Mouse (Mus musculus): Measurements from ENCODE around the gene Safb2. TPM values are rescaled to one million over a fixed set of nuclear protein-coding genes. Genes with fewer than 3 reads are reported as not detected.
"Not testable (repeated sequence)": the region's sequence is repeated elsewhere in the genome, so short reads cannot be mapped to it uniquely, and the experiment has no call there.

Gene Safb2
- polyA plus RNA-seq (2012; ENCODE audit: insufficient read depth, insufficient read length, low replicate concordance, missing spikeins), result 339 TPM in 1 of 2 replicates, not detected in the other

GRCm38 (mm10) chr17:56584257-56585130 lies at the start of gene Safb2, which contains the start of gene Safb:
Gene Safb2 (minus strand): TSS chr17:56584585.
Gene Safb (plus strand): TSS chr17:56584825.
- no peak for TF ChIP-seq CTCF (IDR thresholded peaks at IDR 0.05; ENCODE audit: insufficient read depth, low read depth, low read length)
- peak; percentile 76 for TF ChIP-seq POLR2A (IDR thresholded peaks at IDR 0.05; ENCODE audit: insufficient read depth, low read depth, low read length)
- Histone ChIP-seq H3K4me1 (ENCODE audit: control insufficient read depth, insufficient read depth, low read length) (peaks cover 29% of the 10 kb centered on the region), H3K4me3 (ENCODE audit: insufficient read depth, low read depth, low read length) (peak within 1 kb of the TSS; percentile 89), H3K27ac (ENCODE audit: insufficient read depth, low read depth, low read length) (peak within 1 kb of the TSS; percentile 90)
- WGBS, result 1% methylated on average over 93 of the region's 101 CpGs

GRCm38 (mm10) chr17:56634023-56634422 lies 49.6 kb upstream of the Safb2 start:
- TF ChIP-seq CTCF (IDR thresholded peaks at IDR 0.05; ENCODE audit: insufficient read depth, low read depth, low read length) (no peak), POLR2A (IDR thresholded peaks at IDR 0.05; ENCODE audit: insufficient read depth, low read depth, low read length) (no peak)
- Histone ChIP-seq H3K4me1 (ENCODE audit: control insufficient read depth, insufficient read depth, low read length) (no peaks in the 10 kb centered on the region), H3K4me3 (ENCODE audit: insufficient read depth, low read depth, low read length) (no peak overlapping the region), H3K27ac (ENCODE audit: insufficient read depth, low read depth, low read length) (no peak overlapping the region)
- WGBS, result 89% methylated on average over 6 of the region's 6 CpGs

- H3K4me3 ChIP-seq (ENCODE audit: insufficient read depth, low read depth, low read length), result no peak overlapping the region
- peaks cover 10% of the 10 kb centered on the region for H3K4me1 ChIP-seq (ENCODE audit: control insufficient read depth, insufficient read depth, low read length)
- H3K27ac ChIP-seq (ENCODE audit: insufficient read depth, low read depth, low read length), result no peak overlapping the region
- no peak for TF ChIP-seq POLR2A (IDR thresholded peaks at IDR 0.05; ENCODE audit: insufficient read depth, low read depth, low read length)
- TF ChIP-seq CTCF (IDR thresholded peaks at IDR 0.05; ENCODE audit: insufficient read depth, low read depth, low read length), result no peak
- WGBS, result 55% methylated on average over 4 of the region's 4 CpGs
Observed at GRCm38 (mm10) chr17:56631807-56632206, 47.4 kb upstream of the Safb2 start.

GRCm38 (mm10) chr17:56629800-56630781 lies 45.7 kb upstream of the Safb2 start:
- not testable (repeated sequence) for H3K27ac ChIP-seq (ENCODE audit: insufficient read depth, low read depth, low read length); H3K4me3 ChIP-seq (ENCODE audit: insufficient read depth, low read depth, low read length)
- H3K4me1 ChIP-seq (ENCODE audit: control insufficient read depth, insufficient read depth, low read length), result peaks cover 12% of the 10 kb centered on the region
- 83% methylated on average over 27 of the region's 27 CpGs for WGBS

- 10% methylated on average over 26 of the region's 26 CpGs for WGBS
- Histone ChIP-seq H3K27ac (ENCODE audit: insufficient read depth, low read depth, low read length) (no peak within 1 kb of the TSS), H3K4me1 (ENCODE audit: control insufficient read depth, insufficient read depth, low read length) (peaks cover 12% of the 10 kb centered on the region), H3K4me3 (ENCODE audit: insufficient read depth, low read depth, low read length) (peak within 1 kb of the TSS; percentile 77)
- TF ChIP-seq CTCF (IDR thresholded peaks at IDR 0.05; ENCODE audit: insufficient read depth, low read depth, low read length) (no peak), POLR2A (IDR thresholded peaks at IDR 0.05; ENCODE audit: insufficient read depth, low read depth, low read length) (no peak)
Observed at GRCm38 (mm10) chr17:56627530-56628277, 43.3 kb upstream of the Safb2 start, which contains the start of gene Catsperd. Gene Catsperd (plus strand): TSS chr17:56628143.

DNA sequence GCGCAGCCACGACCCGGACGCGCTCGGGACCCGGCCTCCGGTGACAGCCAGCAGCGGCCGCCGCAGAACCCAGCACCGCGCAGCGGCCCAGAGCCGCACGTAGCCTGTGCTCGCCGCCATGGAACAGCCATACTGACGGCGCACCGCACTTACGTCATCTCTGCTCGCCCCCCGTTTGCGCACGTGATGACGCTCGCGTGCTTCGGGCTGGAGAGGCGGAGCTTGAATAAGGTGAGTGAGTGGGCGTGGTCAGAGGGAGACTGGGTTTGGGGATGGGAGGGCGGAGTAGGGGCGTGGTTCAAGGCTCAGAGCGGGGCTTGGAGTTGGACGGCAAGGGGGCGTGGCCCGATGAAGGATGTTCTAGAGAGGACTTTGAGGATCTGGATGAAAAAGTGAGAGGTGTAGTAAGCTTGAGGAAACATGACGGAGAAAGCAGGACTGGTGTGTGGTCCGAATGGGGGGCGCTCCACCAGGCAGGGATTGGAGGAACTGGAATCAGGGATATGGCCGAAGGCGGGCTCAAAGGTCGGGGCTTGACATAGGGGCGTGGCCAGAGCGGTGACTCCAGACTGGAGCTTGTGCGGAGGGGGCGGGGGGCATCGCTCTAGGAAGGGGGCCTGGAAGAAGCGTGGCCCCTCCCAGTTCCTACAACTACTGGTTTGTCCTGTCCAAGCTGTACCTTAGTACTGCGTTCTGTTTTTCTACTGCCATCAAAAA lies 42.5 kb upstream of the Safb2 start, which contains the start of gene Lonp1:
Lonp1 (minus strand) TSS at position 134 of the 717 bp plus-strand sequence.
- H3K4me1 ChIP-seq (ENCODE audit: control insufficient read depth, insufficient read depth, low read length), result peaks cover 12% of the 10 kb centered on the region
- TF ChIP-seq CTCF (IDR thresholded peaks at IDR 0.05; ENCODE audit: insufficient read depth, low read depth, low read length), result no peak
- peak; percentile 77 for TF ChIP-seq POLR2A (IDR thresholded peaks at IDR 0.05; ENCODE audit: insufficient read depth, low read depth, low read length)
- H3K27ac ChIP-seq (ENCODE audit: insufficient read depth, low read depth, low read length), result no peak within 1 kb of the TSS
- WGBS, result under 1% methylated on average over 51 of the region's 51 CpGs
- peak within 1 kb of the TSS; percentile 77 for H3K4me3 ChIP-seq (ENCODE audit: insufficient read depth, low read depth, low read length)

DNA sequence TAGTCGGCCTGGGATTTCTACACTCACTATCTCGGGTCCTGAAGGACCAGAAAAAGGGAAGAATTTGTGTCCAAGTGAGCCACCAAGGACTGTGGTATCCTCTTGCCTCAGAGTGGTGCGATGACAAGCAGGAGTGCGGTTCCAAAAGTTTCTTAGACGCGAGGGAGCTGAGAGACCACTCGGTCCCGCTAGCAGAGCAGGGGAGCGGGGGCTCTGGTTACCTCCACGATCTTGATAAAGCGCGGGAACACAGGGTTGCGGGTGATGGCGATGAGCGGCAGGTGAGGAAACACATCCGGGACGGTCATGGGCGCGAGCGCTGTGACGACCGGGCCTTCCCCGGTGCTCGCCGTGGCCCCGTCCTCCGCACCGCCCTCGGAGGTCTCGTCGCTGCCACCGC lies 41.9 kb upstream of the Safb2 start:
- WGBS, result under 1% methylated on average over 32 of the region's 32 CpGs
- peaks cover 12% of the 10 kb centered on the region for H3K4me1 ChIP-seq (ENCODE audit: control insufficient read depth, insufficient read depth, low read length)
- peak overlapping the region; percentile 77 for H3K4me3 ChIP-seq (ENCODE audit: insufficient read depth, low read depth, low read length)
- H3K27ac ChIP-seq (ENCODE audit: insufficient read depth, low read depth, low read length), result no peak overlapping the region
- TF ChIP-seq POLR2A (IDR thresholded peaks at IDR 0.05; ENCODE audit: insufficient read depth, low read depth, low read length), result no peak
- TF ChIP-seq CTCF (IDR thresholded peaks at IDR 0.05; ENCODE audit: insufficient read depth, low read depth, low read length), result no peak

Measured in olfactory bulb, adult 2 months (tissue).